Mouse (Mus musculus): ENCODE measurements around the gene Dnm2.

DNA sequence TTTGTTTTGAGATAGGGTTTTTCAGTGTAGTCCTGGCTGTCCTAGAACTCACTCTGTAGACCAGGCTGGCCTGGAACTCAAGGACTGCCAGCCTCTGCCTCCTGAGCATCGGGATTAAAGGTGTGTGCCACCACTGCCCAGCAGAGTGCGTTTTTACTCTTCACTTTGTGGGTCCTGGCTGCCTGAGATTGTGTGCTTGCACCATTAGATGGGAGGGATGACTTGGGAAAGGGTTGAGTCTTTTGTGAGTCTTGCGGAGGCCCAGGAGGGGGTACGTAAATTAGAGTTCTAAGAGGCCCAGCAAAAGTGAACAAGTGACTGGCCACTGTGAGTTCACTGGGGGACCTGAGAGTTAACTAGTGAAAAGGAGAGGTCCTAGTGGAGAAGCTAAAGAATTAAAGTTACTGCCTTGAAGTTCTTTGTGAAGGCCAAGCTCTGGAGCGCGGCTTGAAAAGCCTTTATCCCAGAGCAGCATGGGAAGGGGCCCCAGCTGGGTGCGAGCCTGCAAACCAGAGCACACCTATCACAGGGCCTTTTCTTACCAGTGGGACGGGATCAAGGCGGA is 120.7 kb downstream of the Dnm2 start:
- TF ChIP-seq CTCF (conservative IDR thresholded peaks at IDR 0.05; ENCODE audit: low read length) = no peak
- no peak for TF ChIP-seq POU5F1 (IDR thresholded peaks at IDR 0.05; ENCODE audit: borderline replicate concordance, low read length)
- TF ChIP-seq NANOG (IDR thresholded peaks at IDR 0.05; ENCODE audit: borderline replicate concordance, low read length) = no peak

Data from E14TG2a.4 (cell line).